Mouse (Mus musculus) neural tube, embryonic 14.5 days (tissue): ENCODE data around the gene Pik3r5. TPM values are rescaled to one million over a fixed set of nuclear protein-coding genes. Genes with fewer than 3 reads are reported as not detected.

Experiments used
- ATAC-seq: fragments of 200-750 bp; cut with Nextera tagmentation; 2 replicates; pipeline ENCODE4 v1.8.0; 2017; ENCODE audit warnings: low read depth, mild to moderate bottlenecking, moderate TSS enrichment, moderate library complexity
- H3K27ac ChIP-seq: fragments of 300-500 bp; sonication (generic); 2 replicates; pipeline ENCODE4 v1.5.1; 2014; ENCODE audit warnings: low read depth, mild to moderate bottlenecking, control low read depth, low read length, moderate library complexity, mixed read lengths
- H3K27me3 ChIP-seq: fragments of 300-500 bp; sonication (generic); 2 replicates; pipeline ENCODE4 v1.6.1; 2014; ENCODE audit warnings: low read length; ENCODE audit not compliant: control insufficient read depth, insufficient read depth
- H3K36me3 ChIP-seq: fragments of 300-500 bp; sonication (generic); 2 replicates; pipeline ENCODE4 v1.6.1; 2014; ENCODE audit warnings: low read length, mixed read lengths; ENCODE audit not compliant: control insufficient read depth, insufficient read depth
- H3K4me1 ChIP-seq: fragments of 300-500 bp; sonication (generic); 2 replicates; pipeline ENCODE4 v1.6.1; 2014; ENCODE audit warnings: low read length; ENCODE audit not compliant: control insufficient read depth, insufficient read depth
- H3K4me2 ChIP-seq: fragments of 300-500 bp; sonication (generic); 2 replicates; pipeline ENCODE4 v1.6.1; 2014; ENCODE audit warnings: mild to moderate bottlenecking, low read depth, low read length, control low read depth
- H3K4me3 ChIP-seq: fragments of 300-500 bp; sonication (generic); 2 replicates; pipeline ENCODE4 v1.5.1; 2014; ENCODE audit warnings: low read depth, low read length, control low read depth, mixed read lengths
- H3K9ac ChIP-seq: fragments of 300-500 bp; sonication (generic); replicated peaks from 2 replicates; pipeline ENCODE4 v1.6.1; 2014; ENCODE audit warnings: low read depth, mild to moderate bottlenecking, control low read depth, low read length, mixed read lengths
- H3K9me3 ChIP-seq: fragments of 300-500 bp; sonication (generic); 2 replicates; pipeline ENCODE4 v1.6.1; 2016; ENCODE audit warnings: low read length; ENCODE audit not compliant: control insufficient read depth
- WGBS: fragments of 180-500 bp; shearing (Covaris S2); extraction: QIAGEN DNeasy Blood & Tissue Kit; methylation state at CpG from one replicate; pipeline ENCODE4 v1.1.7; 2014; 5-methylcytosine and 5-hydroxymethylcytosine counted together
- polyA plus RNA-seq: library from polyadenylated mRNA; unstranded; fragments of >200 nt; fragmentation: Nextera tagmentation; extraction: Ambion mirVana; gene quantifications from 2 replicates; pipeline ENCODE4 v1.2.1, GENCODE M21; 2014

Pik3r5 gene
- polyA plus RNA-seq, 1 experiment from 2014 or later: 1.2 TPM

- no peaks in the 10 kb centered on the region for H3K9me3 ChIP-seq
- 90% methylated on average over 11 of the region's 11 CpGs for WGBS
- no peaks in the 10 kb centered on the region for H3K4me1 ChIP-seq
- H3K36me3 ChIP-seq: no peaks in the 10 kb centered on the region
- no peak for ATAC-seq
- H3K9ac ChIP-seq: no peak overlapping the region
- H3K4me2 ChIP-seq: no peak overlapping the region
- H3K4me3 ChIP-seq: no peak overlapping the region
- H3K27me3 ChIP-seq: no peaks in the 10 kb centered on the region
- H3K27ac ChIP-seq: no peak overlapping the region
Measured at GRCm38 (mm10) chr11:68492592-68492991, 60.7 kb downstream of the Pik3r5 start.

GRCm38 (mm10) chr11:68493760-68494159 is 61.8 kb downstream of the Pik3r5 start:
- no peaks in the 10 kb centered on the region for H3K36me3 ChIP-seq
- no peak overlapping the region for H3K4me3 ChIP-seq
- no peaks in the 10 kb centered on the region for H3K4me1 ChIP-seq
- no peak overlapping the region for H3K9ac ChIP-seq
- H3K27me3 ChIP-seq: no peaks in the 10 kb centered on the region
- H3K4me2 ChIP-seq: no peak overlapping the region
- ATAC-seq: no peak
- 89% methylated on average over 5 of the region's 5 CpGs for WGBS
- H3K27ac ChIP-seq: no peak overlapping the region
- no peaks in the 10 kb centered on the region for H3K9me3 ChIP-seq

DNA sequence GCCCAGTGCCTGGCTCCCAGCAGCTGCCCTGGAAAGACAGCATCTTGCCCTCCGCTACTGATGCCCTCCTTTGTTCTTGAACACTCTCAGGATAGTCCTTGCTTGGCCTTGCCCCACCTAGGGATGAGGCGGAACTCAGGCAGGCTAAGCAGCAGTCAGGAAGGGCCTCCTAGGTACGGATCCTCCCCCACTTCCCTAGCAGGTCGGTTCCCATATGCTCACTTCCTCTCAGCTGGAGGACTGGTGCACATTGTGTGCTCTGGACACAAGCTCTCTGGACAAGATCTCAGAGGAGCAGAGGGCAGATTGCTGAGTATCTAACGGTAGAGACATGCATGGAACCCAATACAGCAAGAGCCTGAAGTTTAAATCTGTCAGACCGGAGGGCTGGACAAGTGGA is 65.2 kb downstream of the Pik3r5 start:
- ATAC-seq: no peak
- H3K36me3 ChIP-seq: no peaks in the 10 kb centered on the region
- no peaks in the 10 kb centered on the region for H3K9me3 ChIP-seq
- H3K4me1 ChIP-seq: no peaks in the 10 kb centered on the region
- H3K9ac ChIP-seq: no peak overlapping the region
- H3K4me3 ChIP-seq: no peak overlapping the region
- H3K27ac ChIP-seq: no peak overlapping the region
- WGBS: 74% methylated on average over 6 of the region's 6 CpGs
- no peak overlapping the region for H3K4me2 ChIP-seq
- no peaks in the 10 kb centered on the region for H3K27me3 ChIP-seq

- Histone ChIP-seq H3K4me1 (no peaks in the 10 kb centered on the region), H3K36me3 (no peaks in the 10 kb centered on the region), H3K9ac (no peak overlapping the region), H3K4me2 (no peak overlapping the region), H3K27me3 (no peaks in the 10 kb centered on the region), H3K27ac (no peak overlapping the region), H3K9me3 (no peaks in the 10 kb centered on the region), H3K4me3 (no peak overlapping the region)
- 90% methylated on average over 11 of the region's 11 CpGs for WGBS
- ATAC-seq: no peak
Measured at GRCm38 (mm10) chr11:68498517-68498916, 66.6 kb downstream of the Pik3r5 start.

DNA sequence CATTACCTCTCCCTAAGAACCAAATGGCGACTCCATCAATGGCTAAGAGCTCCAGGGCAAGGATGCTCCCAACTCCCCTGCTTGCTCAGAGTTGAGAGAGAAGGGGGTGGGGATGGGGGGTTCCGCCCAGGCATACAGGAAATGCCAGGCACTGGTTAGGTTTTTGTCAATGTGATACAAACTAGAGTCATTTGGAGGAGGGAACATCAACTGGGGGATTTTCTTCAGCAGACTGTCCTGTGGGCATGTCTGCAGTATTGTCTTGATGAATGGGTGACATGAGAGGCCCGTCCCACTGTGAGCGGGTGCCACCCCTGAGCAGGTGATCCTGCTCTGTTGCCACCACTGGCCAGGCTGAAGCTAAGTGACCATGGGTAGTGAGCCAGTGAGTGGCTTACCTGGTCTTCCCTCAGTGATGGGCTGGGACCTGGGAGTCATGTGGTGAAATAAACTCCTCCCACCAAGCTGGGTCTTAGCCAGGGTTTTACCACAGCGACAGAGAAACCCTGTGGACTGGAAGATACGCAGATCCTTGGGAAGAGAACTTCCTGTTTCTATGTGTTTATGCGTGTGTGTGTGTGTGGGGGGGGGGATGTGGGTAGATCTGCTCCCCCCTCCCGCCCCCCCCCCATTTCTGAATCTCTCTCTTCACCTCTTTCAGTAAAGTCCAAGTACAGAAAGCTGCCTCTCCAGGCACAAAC is 67.2 kb downstream of the Pik3r5 start:
- Histone ChIP-seq H3K27me3 (no peaks in the 10 kb centered on the region), H3K4me2 (no peak overlapping the region), H3K4me1 (no peaks in the 10 kb centered on the region), H3K27ac (no peak overlapping the region), H3K4me3 (no peak overlapping the region), H3K9me3 (no peaks in the 10 kb centered on the region), H3K9ac (no peak overlapping the region), H3K36me3 (no peaks in the 10 kb centered on the region)
- no peak for ATAC-seq
- WGBS: 76% methylated on average over 7 of the region's 8 CpGs

- Histone ChIP-seq H3K36me3 (no peaks in the 10 kb centered on the region), H3K4me3 (no peak overlapping the region), H3K4me1 (no peaks in the 10 kb centered on the region), H3K4me2 (no peak overlapping the region), H3K27me3 (no peaks in the 10 kb centered on the region), H3K9ac (no peak overlapping the region), H3K9me3 (no peaks in the 10 kb centered on the region), H3K27ac (no peak overlapping the region)
- WGBS: 71% methylated on average over 14 of the region's 14 CpGs
- no peak for ATAC-seq
Measured at GRCm38 (mm10) chr11:68500949-68501350, 69.0 kb downstream of the Pik3r5 start.

DNA sequence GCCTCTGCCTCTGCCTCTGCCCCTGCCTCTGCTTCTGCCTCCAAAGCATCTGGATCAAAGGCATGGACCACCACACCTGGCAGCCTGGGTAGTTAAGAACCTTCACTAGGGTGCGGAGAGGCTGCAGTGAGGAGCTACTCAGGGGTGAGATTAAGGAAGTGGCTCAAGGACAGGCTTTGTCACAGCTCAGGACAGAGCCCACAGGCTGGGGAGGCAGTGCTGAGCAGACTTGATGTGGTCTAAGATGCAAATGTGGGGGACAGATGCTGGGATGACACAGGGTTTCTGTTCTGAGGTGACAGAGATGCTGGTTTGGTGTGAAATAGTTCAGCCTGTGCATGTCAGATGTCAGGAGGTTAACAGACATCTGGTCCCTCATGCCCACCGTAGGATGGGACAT is 70.5 kb downstream of the Pik3r5 start:
- no peak overlapping the region for H3K9ac ChIP-seq
- 84% methylated on average over 2 of the region's 2 CpGs for WGBS
- no peak for ATAC-seq

DNA sequence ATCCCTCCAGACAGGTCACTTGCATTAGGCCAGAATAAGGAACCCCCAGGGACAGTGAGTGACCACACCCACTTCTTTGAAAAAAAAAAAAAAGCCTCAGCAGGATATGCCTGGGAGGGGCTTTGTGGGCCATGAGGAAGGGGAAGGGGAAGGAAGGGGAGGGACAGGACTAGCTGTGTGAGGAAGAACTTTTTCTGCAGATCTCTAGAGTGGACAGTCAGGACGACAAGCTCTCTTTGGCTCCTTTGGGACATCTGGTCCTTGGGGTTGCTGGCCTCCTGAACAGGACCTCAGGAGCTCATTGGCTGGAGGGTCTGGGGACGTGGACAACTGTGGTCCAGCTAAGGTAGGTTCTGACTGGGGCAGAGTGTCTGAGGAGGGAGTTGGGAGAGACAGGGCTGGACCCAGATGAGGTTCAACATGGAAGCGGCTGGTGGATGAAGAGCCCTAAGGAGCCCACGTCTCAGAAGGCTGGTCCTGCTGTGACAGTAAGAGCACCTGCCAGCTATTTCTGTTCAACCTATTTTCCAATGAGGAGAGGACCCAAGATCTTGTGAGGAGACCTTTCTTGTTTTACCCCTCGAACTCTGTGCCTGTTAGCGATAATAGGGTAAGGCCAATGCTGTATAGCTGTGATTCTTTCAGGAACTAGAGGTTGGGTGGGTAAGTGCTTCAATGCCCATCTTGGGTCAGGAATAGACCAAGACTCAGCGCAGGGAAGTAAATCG is 71.1 kb downstream of the Pik3r5 start, which contains the start of gene Pik3r6:
Pik3r6 (plus strand) TSS at position 118 of the 728 bp plus-strand sequence.
- ATAC-seq: no peak
- Histone ChIP-seq H3K9ac (no peak within 1 kb of the TSS), H3K4me1 (no peaks in the 10 kb centered on the region), H3K27ac (no peak within 1 kb of the TSS), H3K9me3 (no peaks in the 10 kb centered on the region), H3K4me3 (no peak within 1 kb of the TSS), H3K36me3 (no peaks in the 10 kb centered on the region), H3K4me2 (no peak within 1 kb of the TSS), H3K27me3 (no peaks in the 10 kb centered on the region)
- 88% methylated on average over 8 of the region's 8 CpGs for WGBS

More for the DNA sequence above, 70.5 kb downstream of the Pik3r5 start:
- Histone ChIP-seq H3K27ac (no peak overlapping the region), H3K4me3 (no peak overlapping the region), H3K27me3 (no peaks in the 10 kb centered on the region), H3K9me3 (no peaks in the 10 kb centered on the region), H3K36me3 (no peaks in the 10 kb centered on the region), H3K4me2 (no peak overlapping the region), H3K4me1 (no peaks in the 10 kb centered on the region)

- H3K4me1 ChIP-seq: no peaks in the 10 kb centered on the region
- H3K9ac ChIP-seq: no peak overlapping the region
- no peaks in the 10 kb centered on the region for H3K36me3 ChIP-seq
- H3K27ac ChIP-seq: no peak overlapping the region
- WGBS: 91% methylated on average over 11 of the region's 11 CpGs
- no peaks in the 10 kb centered on the region for H3K9me3 ChIP-seq
- no peak overlapping the region for H3K4me2 ChIP-seq
- H3K4me3 ChIP-seq: no peak overlapping the region
- ATAC-seq: no peak
- H3K27me3 ChIP-seq: no peaks in the 10 kb centered on the region
Measured at GRCm38 (mm10) chr11:68504913-68505312, 73.0 kb downstream of the Pik3r5 start.
